Mouse (Mus musculus): ENCODE results near the gene Aatk.

DNA sequence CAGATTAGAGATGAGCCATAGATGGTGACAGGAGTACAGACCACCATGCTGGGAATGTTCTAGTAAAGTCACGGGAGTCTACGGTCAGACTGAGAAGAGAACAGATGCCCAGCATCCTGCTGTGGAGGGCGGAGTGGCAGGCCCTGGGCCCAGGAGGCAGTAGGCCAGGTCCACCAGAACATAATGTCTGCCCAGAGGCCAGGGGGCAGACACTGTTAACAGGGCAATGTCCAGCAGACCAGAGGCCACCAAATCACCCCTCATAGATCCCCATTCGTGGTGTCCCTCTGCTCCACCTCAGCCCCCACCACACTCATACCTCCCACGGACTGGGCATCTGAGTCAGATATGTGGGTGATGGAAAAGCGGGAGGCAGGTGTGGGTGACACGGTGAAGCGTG, 38.0 kb downstream of the Aatk start:
- TF ChIP-seq CTCF (IDR thresholded peaks at IDR 0.05) (no peak), EP300 (IDR thresholded peaks at IDR 0.05) (no peak)
